Mouse (Mus musculus) forebrain, embryonic 10.5 days (tissue): ENCODE data around the gene Fahd1. TPM values are rescaled to one million over a fixed set of nuclear protein-coding genes. Genes with fewer than 3 reads are reported as not detected.

Source experiments
- DNase-seq: peaks from one replicate; pipeline ENCODE4 v3.0.0-alpha.2; 2017; ENCODE audit warnings: low spot score; ENCODE audit errors: extremely low spot score
- H3K27ac ChIP-seq: fragments of 300-500 bp; sonication (generic); 2 replicates; pipeline ENCODE4 v1.5.1; 2016; ENCODE audit warnings: mild to moderate bottlenecking
- H3K27me3 ChIP-seq: fragments of 300-500 bp; sonication (generic); 2 replicates; pipeline ENCODE4 v1.6.1; 2016; ENCODE audit warnings: mild to moderate bottlenecking; ENCODE audit not compliant: poor library complexity, severe bottlenecking
- H3K36me3 ChIP-seq: fragments of 300-500 bp; sonication (generic); replicated peaks from 2 replicates; pipeline ENCODE4 v1.6.1; 2016; ENCODE audit warnings: mild to moderate bottlenecking, moderate library complexity
- H3K4me1 ChIP-seq: fragments of 300-500 bp; sonication (generic); 2 replicates; pipeline ENCODE4 v1.6.1; 2016
- H3K4me3 ChIP-seq: fragments of 300-500 bp; sonication (generic); 2 replicates; pipeline ENCODE4 v1.5.1; 2016; ENCODE audit warnings: mild to moderate bottlenecking, moderate library complexity
- H3K9me3 ChIP-seq: fragments of 300-500 bp; sonication (generic); 2 replicates; pipeline ENCODE4 v1.6.1; 2016; ENCODE audit warnings: mild to moderate bottlenecking, moderate library complexity
- WGBS: fragments of 180-500 bp; shearing (Covaris S2); methylation state at CpG from one replicate; pipeline ENCODE4 v1.1.7; 2016; 5-methylcytosine and 5-hydroxymethylcytosine counted together
- polyA plus RNA-seq: library from polyadenylated mRNA; unstranded; fragments of >200 nt; fragmentation: Nextera tagmentation; extraction: Ambion mirVana; gene quantifications from 2 replicates; pipeline ENCODE4 v1.2.1, GENCODE M21; 2016

Gene Fahd1
- polyA plus RNA-seq, 1 experiment from 2014 or later = 16.6 TPM

DNA sequence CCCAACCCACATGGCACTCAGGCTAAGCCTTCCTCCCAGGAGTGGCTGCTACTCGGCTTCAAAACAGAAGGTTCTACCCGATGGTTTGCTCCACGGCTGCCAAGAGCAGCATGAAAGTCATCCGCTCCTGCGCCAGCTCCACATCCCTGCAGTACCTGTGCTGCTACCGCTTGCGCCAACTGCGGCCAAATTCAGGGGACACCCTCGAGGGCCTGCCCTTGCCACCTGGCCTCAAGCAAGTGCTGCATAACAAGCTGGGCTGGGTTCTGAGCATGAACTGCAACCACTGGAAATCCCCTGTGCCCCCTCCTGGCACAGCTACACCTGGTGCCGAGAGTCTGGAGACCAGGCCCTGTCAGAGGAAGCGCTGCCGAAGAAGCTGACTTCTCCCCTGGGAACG, 41.2 kb upstream of the Fahd1 start:
- no peak overlapping the region for H3K4me3 ChIP-seq
- H3K27me3 ChIP-seq = no peaks in the 10 kb centered on the region
- DNase-seq = no peak
- no peaks in the 10 kb centered on the region for H3K9me3 ChIP-seq
- H3K27ac ChIP-seq = no peak overlapping the region
- WGBS = 94% methylated on average over 13 of the region's 13 CpGs
- H3K36me3 ChIP-seq = peaks cover 55% of the 10 kb centered on the region
- H3K4me1 ChIP-seq = peaks cover 43% of the 10 kb centered on the region

DNA sequence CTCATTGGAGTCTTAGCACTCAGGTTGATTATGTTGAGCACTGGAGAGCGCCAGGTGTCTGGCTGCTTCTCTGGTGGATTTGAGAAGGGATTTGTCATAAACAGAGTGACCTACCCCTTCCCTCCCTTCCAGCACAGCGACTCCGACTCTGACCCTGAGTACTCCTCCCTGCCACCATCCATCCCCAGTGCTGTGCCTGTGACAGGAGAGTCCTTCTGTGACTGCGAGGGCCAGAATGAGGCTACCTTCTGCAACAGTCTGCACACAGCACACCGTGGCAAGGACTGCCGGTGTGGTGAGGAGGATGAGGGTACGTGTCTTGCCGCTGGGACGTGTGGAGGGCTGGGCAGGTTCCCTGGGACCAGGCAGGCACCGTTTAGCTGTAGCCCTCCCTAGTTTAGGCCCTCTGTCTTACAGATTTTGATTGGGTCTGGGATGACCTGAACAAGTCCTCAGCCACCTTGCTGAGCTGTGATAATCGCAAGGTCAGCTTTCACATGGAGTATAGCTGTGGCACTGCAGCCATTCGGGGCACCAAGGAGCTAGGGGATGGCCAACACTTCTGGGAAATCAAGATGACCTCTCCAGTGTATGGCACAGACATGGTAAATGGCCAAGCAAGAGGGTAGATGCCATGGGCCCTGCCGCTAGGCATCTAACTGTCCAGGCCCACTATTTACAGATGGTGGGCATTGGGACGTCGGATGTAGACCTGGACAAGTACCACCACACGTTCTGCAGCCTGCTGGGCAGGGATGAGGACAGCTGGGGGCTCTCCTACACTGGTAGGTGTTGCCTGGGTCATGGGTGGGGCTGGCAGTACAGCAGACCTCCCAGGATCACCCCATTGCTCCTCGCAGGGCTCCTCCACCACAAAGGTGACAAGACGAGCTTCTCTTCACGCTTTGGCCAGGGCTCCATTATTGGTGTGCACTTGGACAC, 40.3 kb upstream of the Fahd1 start:
- Histone ChIP-seq H3K4me3 (peak overlapping the region; percentile 1; the same call in 1 of the 2 replicates), H3K4me1 (peaks cover 38% of the 10 kb centered on the region), H3K36me3 (peaks cover 55% of the 10 kb centered on the region), H3K27me3 (no peaks in the 10 kb centered on the region), H3K27ac (no peak overlapping the region), H3K9me3 (no peaks in the 10 kb centered on the region)
- DNase-seq = no peak
- WGBS = 89% methylated on average over 19 of the region's 19 CpGs

GRCm38 (mm10) chr17:24888862-24889261, 38.7 kb upstream of the Fahd1 start:
- no peaks in the 10 kb centered on the region for H3K27me3 ChIP-seq
- no peaks in the 10 kb centered on the region for H3K9me3 ChIP-seq
- 91% methylated on average over 3 of the region's 3 CpGs for WGBS
- H3K27ac ChIP-seq = no peak overlapping the region
- H3K4me3 ChIP-seq = no peak overlapping the region
- no peak for DNase-seq
- H3K36me3 ChIP-seq = peaks cover 63% of the 10 kb centered on the region
- peaks cover 38% of the 10 kb centered on the region for H3K4me1 ChIP-seq

DNA sequence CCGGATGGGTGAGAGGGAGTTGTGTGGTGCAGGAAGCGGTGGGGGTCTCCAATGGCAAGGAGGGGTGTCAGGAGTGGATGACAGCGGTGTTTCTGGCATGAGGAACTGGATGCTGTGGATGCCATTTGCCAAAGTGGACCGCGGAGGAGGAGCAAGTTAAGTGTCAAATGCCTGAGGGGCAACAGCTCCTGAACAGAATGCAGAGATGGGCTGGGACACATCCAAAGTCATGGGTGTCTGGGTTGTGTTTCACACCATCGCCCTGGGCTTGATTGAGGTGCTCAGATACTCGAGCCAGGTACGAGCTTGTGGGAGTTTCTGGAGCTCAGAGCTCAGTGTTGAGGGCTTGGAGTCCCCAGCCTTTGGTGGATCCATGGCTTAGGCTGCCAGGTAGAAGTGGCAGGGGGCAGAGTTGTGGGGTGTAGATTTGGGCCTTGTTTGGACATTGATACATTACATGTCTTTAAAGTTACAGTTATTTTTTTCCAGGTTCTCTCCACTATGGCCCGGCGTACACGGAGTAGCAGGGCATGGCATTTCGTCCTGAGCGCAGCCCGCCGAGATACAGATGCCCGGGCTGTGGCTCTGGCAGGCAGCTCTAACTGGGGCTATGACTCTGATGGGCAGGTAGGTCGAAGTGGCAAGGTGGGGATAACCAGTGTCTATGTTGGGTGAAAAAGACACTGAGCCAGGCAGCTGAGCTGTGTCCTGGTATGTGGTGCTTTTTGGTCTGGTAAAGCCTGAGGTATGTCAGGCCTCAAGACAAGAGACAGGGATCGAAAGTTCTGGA, 37.3 kb upstream of the Fahd1 start:
- no peak for DNase-seq
- no peaks in the 10 kb centered on the region for H3K27me3 ChIP-seq
- H3K36me3 ChIP-seq = peaks cover 63% of the 10 kb centered on the region
- 70% methylated on average over 18 of the region's 18 CpGs for WGBS
- no peaks in the 10 kb centered on the region for H3K9me3 ChIP-seq
- H3K4me3 ChIP-seq = peak overlapping the region; percentile 77
- peaks cover 28% of the 10 kb centered on the region for H3K4me1 ChIP-seq
- peak overlapping the region; percentile 87 for H3K27ac ChIP-seq

DNA sequence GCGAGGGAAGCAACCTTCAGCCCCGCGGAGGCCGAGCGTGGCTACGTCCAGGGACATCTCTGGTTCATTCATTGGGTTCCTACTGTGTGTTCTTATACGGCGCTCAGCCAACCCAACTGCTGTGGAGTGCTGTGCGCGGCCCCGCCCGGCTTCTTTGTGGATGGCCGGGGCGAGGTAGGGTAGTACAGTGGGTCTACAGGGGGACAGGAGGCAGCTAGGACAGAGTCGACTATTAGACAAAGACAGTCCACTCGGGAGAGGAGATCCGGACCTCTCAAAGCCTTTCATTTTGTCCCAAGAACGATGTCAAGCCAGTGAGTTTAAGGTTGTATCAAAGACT, 36.7 kb upstream of the Fahd1 start:
- no peak for DNase-seq
- H3K27ac ChIP-seq = peak overlapping the region; percentile 87
- H3K4me1 ChIP-seq = peaks cover 30% of the 10 kb centered on the region
- peak overlapping the region; percentile 77 for H3K4me3 ChIP-seq
- 1% methylated on average over 18 of the region's 18 CpGs for WGBS
- no peaks in the 10 kb centered on the region for H3K27me3 ChIP-seq
- H3K36me3 ChIP-seq = peaks cover 63% of the 10 kb centered on the region
- no peaks in the 10 kb centered on the region for H3K9me3 ChIP-seq

DNA sequence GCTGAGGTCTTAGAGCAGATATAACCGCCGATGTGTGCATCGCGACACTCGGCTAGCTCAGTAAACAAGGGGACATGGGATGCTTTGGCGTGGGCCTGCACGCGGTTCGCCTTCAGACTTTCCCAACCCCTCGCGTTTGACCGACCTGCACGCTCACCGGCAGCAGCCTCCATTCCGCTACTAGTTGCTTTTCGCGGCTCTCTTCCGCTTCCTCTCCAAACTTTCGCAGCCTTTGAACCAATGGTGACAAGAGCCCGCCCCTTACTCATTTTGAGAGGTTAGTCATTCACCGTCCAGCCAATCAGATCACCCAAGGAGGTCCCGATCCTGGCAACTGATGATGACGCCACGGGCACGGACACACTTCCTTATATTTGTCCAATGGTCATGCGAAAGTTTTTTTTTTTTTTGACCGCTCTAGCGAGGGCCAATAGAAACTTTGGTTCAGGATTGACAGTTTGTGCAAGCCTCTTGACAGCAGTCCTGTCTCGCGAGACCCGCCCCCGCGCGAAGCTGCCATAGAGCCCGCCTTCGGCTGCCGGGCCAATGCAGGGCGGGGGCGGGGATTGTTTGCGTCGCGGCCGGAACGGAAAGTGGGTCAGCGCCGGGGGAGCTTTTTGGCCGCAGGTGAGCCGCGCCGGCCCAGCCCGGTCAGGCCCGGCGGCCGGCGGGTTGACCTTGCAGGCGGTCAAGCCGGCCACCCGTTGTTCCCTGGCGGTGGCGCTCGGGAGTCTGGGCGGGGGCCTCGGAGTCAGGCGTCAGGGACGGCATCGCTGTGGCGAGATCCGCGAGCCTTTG, 36.2 kb upstream of the Fahd1 start, which contains the start of the genes Nubp2 and Spsb3:
Gene Nubp2 (minus strand): TSS at position 216 of the 798 bp plus-strand sequence.
Gene Spsb3 (plus strand): TSS at position 510 of the 798 bp plus-strand sequence.
- peaks cover 59% of the 10 kb centered on the region for H3K36me3 ChIP-seq
- H3K27me3 ChIP-seq = no peaks in the 10 kb centered on the region
- WGBS = under 1% methylated on average over 69 of the region's 69 CpGs
- peak; percentile 98 for DNase-seq
- H3K27ac ChIP-seq = peak within 1 kb of the TSS; percentile 87
- H3K4me3 ChIP-seq = peak within 1 kb of the TSS; percentile 77
- H3K4me1 ChIP-seq = peaks cover 36% of the 10 kb centered on the region
- H3K9me3 ChIP-seq = no peaks in the 10 kb centered on the region

DNA sequence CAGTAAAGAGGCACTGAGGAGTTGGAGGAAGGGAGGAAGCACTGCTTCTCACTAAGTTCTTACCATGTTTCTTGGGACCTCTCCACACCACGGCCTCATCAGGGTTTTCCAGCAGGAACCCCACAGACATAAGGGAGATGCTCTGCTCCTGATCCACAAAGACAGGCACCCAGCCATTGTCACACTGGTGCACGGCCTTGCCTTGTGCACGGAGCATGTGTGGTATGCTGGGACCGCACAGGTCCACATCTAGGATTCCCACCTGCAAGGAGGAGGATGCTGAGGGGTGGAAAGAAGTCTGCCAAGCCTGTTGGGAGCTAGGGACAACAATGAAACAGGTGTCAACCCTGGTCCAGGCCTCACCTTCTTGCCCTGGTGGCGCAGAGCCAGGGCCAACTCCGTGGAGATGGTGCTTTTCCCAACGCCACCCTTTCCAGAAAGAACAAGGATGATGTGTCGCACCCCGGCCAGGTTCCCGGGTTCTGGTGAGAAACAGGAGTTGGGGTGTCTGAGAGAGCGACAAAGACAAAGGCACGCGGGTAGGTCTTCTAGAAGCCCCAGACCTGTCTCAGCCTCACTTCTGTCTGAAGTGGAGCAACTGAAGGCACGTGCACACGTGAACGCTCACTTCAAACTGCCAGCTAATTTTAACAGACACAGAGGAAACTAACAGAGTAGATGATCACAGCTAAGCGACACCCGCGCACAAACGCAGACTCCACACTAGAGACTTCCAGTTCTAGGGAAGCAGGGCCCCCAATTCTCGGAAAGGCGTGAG, 35.4 kb upstream of the Fahd1 start:
- 26% methylated on average over 22 of the region's 22 CpGs for WGBS
- peak overlapping the region; percentile 66 for H3K27ac ChIP-seq
- no peak for DNase-seq
- peak overlapping the region; percentile 77 for H3K4me3 ChIP-seq
- no peaks in the 10 kb centered on the region for H3K9me3 ChIP-seq
- peaks cover 36% of the 10 kb centered on the region for H3K4me1 ChIP-seq
- peaks cover 51% of the 10 kb centered on the region for H3K36me3 ChIP-seq
- H3K27me3 ChIP-seq = no peaks in the 10 kb centered on the region

GRCm38 (mm10) chr17:24884391-24884790, 34.2 kb upstream of the Fahd1 start:
- Histone ChIP-seq H3K27me3 (no peaks in the 10 kb centered on the region), H3K4me3 (peak overlapping the region; percentile 77; the same call in 1 of the 2 replicates), H3K4me1 (peaks cover 36% of the 10 kb centered on the region), H3K36me3 (peaks cover 39% of the 10 kb centered on the region), H3K9me3 (no peaks in the 10 kb centered on the region), H3K27ac (no peak overlapping the region)
- no peak for DNase-seq
- 87% methylated on average over 6 of the region's 6 CpGs for WGBS

DNA sequence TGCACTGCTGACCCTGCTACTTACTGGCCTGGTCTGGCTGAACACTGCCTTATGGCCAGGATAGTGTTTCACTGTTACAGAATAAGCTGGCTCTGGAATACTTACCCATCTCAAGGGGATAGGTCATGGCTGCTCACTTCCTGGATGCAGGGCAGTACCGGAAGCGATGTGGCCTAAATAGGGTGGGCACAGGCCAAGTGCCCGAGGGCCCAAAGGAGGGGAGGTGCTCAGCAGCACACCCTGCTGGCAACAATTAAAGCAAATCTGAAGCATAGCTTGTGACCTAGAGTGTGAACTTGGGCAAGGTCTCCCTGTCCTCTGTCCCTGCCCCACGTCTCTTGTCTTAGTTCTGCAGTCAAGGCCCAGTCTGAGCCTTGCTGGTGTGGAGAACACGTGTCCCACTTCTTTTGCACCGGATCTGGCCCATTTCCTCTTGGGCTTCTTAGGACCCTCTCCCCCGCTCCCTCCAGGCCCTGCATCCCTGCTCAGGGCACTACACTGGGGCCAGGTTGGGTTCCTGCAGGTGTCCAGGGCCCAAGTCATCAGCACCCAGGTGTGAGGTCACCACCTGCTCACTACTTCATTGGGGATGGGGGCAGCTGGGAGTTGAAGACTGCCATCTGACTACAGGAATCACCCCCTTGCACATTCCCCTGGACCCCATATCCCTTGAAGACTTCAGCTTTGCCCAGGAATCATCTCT, 31.7 kb upstream of the Fahd1 start:
- H3K27me3 ChIP-seq = no peaks in the 10 kb centered on the region

GRCm38 (mm10) chr17:24878531-24878930, 28.4 kb upstream of the Fahd1 start:
- Histone ChIP-seq H3K36me3 (peaks cover 18% of the 10 kb centered on the region), H3K27me3 (no peaks in the 10 kb centered on the region), H3K9me3 (no peaks in the 10 kb centered on the region), H3K4me1 (peaks cover 22% of the 10 kb centered on the region), H3K27ac (no peak overlapping the region), H3K4me3 (no peak overlapping the region)
- 75% methylated on average over 8 of the region's 8 CpGs for WGBS
- no peak for DNase-seq

More for the DNA sequence above, 31.7 kb upstream of the Fahd1 start:
- H3K9me3 ChIP-seq = no peaks in the 10 kb centered on the region
- peaks cover 29% of the 10 kb centered on the region for H3K36me3 ChIP-seq
- no peak overlapping the region for H3K27ac ChIP-seq
- no peak for DNase-seq
- H3K4me1 ChIP-seq = peaks cover 37% of the 10 kb centered on the region
- H3K4me3 ChIP-seq = no peak overlapping the region
- 48% methylated on average over 7 of the region's 7 CpGs for WGBS

GRCm38 (mm10) chr17:24878117-24878397, 27.9 kb upstream of the Fahd1 start:
- H3K27ac ChIP-seq = peak overlapping the region; percentile 48

More at GRCm38 (mm10) chr17:24878117-24878397, 27.9 kb upstream of the Fahd1 start:
- Histone ChIP-seq H3K36me3 (peaks cover 13% of the 10 kb centered on the region), H3K4me1 (peaks cover 22% of the 10 kb centered on the region), H3K9me3 (no peaks in the 10 kb centered on the region), H3K27me3 (no peaks in the 10 kb centered on the region), H3K4me3 (no peak overlapping the region)
- no peak for DNase-seq
- 39% methylated on average over 5 of the region's 5 CpGs for WGBS
